Mouse (Mus musculus): Measurements from ENCODE around the gene Stap2.

Stap2 gene

DNA sequence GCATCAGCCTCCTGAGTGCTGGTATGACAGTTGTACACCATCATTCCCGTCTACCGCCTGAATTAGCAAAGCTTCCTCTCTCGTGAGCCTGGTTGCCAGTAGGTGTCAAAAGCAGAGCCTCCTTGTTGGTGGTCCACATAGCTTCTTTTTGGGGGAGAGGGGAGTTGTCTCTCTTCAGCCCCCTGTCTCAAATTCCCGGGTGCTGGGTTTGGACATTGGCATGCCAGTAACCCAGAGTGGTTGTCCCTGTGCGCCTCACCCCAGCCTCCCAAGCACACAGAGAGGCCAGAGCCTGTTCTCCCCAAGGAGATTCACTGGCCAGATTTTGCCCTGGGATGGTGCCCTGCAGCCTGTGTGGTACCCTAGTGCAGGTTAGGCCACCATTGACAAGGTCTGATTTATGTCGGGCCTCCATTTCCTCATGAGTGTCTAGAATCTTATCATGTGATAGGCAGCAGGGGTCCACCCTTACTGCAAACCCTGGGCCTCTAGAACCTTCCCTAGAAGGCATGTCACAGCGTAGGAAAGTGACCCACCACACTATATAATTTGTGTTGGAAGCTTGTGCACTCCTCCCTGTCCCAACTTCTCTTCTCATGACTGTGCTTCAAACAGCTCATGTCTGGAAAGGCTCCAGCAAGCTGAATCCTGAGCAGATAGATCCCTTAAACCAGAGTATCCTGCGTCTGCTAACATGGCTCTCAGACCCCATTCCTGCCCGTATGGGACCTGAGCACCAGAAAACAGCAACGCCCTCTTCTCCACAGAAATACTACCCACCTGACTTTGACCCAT is 45.2 kb downstream of the Stap2 start:
- no peak for DNase-seq (ENCODE audit: low read depth)

DNA sequence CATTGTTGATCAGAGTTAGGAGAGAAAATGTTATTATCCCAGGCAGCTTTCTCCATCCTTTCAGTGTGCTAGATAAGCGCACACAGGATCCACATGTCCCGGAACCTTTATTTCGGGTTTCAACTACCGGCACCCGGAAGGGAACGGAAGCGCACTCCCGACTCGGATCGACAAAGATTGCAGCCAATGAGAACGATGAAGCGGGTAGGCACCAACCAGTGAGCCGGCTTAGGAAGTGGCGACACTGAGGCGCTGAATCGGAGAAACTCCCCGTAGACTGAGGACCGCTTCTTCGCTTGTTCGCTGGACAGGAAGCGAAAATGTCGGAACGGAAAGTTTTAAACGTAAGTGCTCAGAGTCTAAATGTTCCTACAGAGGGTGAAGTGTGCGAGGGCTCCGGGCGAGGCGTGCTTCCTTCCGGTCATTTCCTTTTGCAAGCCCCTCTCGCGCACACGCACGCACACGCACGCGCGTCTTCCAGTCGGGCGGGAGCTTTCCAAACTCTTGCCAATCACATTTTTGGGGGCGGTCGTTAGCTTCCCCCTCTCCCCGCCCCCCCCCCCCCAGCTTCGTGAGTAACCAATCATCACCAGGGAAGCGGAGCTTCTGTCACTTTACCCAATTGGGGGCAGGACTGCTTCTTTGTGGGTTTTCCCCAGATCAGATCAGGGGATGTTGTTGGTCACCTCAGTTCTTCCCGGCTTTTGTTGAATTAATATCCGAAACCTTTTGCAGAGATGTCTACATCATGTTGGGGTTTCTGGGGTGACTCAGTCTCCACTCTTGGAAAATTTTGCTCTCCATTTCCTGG is 46.3 kb downstream of the Stap2 start, which contains the start of gene Yju2:
TSS of gene Yju2 (plus strand) at position 182 of the 811 bp plus-strand sequence.
- DNase-seq (ENCODE audit: low read depth), result peak; percentile 93

DNA sequence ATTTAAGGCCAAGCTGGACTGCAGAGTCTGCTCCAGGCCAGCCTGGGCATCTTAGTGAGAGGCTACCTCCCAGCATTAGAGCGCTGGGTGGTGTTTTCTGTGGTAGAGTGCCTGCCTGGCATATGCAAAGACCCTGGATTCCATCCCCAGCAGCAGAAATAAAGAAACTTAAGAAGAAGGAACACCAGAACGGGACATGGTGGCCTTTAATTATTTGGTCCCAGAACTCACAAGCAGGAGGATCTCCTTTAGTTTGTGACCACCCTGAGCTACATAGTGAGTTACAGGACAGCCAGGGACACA is 46.8 kb downstream of the Stap2 start:
- no peak for DNase-seq (ENCODE audit: low read depth)

DNA sequence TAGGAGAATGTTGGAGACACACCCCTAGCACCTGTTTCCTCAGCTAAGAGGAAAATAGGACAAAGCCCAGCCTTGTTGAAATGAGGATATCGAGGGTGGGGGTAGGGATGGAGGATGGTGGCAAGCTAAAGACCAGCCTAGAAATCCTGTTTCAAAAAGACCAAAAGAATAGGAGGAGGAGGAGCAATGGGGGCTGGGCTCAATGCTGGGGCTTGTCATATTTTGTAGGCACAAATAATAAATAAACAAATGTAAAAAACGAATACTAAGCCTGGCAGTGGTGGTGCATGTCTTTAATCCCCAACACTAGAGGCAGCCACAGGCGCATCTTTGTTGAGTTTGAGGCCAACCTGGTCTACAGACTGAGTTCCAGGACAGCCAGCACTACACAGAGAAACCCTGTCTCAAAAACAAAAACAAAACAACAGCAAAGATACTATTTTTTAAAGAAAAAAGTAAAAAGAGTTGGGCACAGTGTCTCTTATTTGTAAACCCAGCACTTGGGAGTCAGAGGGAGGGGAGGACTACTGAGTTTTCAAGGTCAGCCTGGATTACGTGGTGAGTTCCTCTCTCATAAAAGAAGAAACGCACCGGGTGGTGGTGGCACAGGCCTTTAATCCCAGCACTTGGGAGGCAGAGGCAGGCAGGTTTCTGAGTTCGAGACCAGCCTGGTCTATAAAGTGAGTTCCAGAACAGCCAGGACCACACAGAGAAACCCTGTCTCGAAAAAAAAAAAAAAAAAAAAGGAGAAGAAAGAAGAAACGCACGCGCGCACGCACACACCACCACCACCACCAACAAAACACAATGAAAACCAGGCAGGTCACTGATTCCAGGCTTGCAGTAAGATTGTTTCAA is 47.4 kb downstream of the Stap2 start:
- DNase-seq (ENCODE audit: low read depth), result no peak

DNA sequence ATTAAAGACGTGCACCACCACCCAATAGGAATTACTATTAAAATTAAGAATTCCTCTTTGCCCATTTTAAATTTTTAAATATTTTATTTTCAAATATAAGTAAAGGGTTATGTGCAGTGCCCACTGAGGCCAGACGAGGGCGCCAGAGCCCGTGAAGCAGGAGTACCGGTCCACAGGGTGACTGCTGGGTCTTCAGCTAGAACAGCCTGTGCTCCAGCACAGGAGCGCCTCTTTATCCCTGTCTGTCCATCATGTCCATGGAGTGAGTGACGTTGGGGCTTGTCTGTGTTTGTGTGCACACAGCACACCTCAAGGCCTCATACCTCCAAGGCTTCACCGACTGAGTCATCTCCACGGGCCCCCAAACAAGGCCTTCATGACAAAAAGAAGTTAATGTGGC is 48.2 kb downstream of the Stap2 start:
- peak; percentile 59 for DNase-seq (ENCODE audit: low read depth)

DNA sequence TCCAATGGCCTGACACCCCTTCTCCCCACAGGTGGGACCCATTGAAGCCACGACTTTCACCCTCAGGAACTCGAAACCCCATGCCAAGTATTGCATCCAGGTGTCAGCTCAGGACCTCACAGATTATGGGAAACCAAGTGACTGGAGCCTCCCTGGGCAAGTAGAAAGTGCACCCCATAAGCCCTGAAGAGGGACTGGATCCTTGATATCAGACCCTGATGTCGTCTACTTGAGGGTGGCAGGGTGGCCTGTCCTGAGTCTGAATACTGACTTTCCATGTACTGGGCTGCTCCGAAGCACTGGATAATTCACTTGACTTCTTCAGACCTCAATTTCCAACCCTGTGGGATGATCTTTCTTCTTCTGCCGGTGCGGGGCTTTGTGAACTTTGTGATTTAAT is 48.8 kb downstream of the Stap2 start:
- DNase-seq (ENCODE audit: low read depth), result no peak

DNA sequence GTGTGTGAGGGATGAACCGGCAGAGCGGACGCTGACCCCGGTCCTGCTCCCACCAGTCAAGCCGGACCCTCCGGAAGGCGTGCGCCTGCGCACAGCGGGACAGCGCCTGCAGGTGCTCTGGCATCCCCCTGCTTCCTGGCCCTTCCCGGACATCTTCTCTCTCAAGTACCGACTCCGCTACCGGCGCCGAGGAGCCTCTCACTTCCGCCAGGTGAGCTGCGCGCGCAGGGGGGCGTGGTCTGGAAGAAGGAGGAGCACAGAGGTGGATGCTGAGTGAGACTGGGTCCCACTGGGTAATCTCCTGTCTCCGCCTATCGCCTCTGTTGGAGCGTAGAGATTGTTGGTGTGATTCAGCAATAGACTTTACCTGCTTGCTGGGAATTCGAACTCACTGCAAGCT is 49.3 kb downstream of the Stap2 start:
- peak; percentile 45 for DNase-seq (ENCODE audit: low read depth)

DNA sequence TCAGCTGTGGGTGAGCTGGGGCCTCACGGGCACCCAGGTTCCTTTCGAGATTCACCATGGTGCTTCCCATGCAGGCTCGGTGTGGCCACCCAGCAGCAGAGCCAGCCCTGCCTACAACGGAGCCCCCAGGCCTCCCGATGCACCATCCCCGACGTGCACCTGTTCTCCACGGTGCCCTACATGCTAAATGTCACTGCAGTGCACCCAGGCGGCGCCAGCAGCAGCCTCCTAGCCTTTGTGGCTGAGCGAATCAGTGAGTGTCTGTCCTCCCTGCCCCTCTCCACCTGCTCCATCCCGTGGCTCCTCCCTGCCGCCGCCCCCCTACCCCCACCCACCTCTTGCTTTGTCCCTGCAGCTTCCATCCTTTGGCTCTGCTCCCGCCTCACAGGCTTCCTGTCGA is 51.2 kb downstream of the Stap2 start:
- DNase-seq (ENCODE audit: low read depth), result no peak

DNA sequence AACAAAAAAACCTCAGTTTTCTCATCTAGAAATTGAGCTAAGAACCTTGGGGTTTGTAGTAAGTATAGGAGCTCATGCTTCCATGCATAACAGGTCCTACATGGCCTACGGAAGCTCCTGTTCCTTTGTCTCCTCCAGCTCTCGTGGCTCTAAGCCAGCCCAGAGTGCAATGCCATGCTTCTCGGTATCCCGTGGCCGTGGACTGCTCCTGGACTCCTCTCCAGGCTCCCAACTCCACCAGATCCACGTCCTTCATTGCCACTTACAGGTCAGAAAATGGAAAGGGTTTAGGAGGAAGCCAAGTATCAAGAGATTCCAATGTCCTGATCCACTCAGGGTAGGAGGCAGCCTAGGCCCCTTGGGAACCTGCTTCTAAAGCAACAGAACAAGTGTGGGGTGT is 51.6 kb downstream of the Stap2 start:
- no peak for DNase-seq (ENCODE audit: low read depth)

DNA sequence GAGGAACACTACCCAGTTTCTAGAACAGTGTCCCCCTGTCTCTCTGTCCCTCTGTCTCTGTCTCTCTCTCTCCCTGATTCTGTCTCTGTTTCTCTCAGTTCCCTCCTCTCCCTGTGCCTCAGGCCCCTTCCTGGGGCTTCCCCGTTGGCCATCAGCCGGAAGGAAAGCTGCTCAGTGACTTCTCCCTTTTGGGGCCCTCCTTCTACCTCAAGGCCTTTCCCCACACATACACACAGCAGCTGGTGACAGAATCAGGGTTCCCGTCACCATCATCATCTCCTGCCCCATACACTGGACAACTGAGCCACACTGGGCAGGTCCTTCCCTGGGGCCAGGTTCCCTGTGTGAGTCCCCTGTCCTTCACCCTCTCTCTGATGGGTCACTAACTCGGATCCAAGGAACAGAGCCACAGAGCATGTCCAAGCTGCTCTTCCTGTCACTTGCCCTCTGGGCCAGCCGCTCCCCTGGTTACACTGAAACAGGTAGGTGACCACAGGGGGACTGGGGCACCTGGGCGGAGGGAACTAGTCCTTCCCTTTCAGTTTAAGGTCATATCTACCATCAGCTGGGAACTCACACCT is 52.8 kb downstream of the Stap2 start, which contains the start of gene Ebi3:
TSS of gene Ebi3 (plus strand) at position 194 of the 581 bp plus-strand sequence.
- no peak for DNase-seq (ENCODE audit: low read depth)

DNA sequence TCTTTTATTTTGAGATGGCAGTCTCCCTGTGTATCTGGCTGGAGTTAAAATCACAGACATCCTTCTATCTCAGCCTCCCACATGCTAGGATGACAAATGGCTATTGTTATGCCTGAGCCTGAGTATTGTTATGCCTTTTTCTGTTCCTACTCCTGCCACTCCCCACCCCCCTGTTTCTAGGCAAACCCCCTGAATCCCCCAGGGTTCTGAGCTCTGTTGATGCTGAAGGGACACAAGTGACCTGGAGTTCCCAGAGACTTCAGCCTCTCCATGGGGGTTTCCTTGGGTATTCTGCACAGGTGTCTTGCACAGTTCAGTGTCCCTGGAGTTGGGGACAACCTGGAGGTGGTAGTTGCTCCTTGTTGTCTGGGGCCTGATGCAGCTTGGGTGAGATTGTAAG is 53.3 kb downstream of the Stap2 start:
- DNase-seq (ENCODE audit: low read depth), result no peak

DNA sequence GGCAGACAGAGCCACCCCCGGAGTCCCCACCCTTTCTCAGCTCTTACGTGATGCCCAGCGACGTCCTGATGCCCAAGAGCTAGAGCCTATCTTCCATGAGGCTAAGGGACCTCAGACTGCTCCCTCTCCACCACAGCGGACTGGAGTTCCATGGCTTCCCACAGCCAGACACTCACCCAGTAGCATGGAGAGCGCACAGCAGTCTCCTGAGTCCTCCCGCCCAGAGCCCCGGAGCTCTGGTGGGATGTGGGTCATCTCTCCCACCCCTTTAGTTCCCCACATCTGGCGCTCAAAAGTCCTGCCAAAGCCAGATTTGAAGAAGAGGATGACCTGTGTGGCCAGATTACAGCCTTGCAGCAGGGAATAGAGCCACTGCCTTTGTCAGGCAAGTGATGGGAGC is 54.8 kb downstream of the Stap2 start:
- DNase-seq (ENCODE audit: low read depth), result no peak

DNA sequence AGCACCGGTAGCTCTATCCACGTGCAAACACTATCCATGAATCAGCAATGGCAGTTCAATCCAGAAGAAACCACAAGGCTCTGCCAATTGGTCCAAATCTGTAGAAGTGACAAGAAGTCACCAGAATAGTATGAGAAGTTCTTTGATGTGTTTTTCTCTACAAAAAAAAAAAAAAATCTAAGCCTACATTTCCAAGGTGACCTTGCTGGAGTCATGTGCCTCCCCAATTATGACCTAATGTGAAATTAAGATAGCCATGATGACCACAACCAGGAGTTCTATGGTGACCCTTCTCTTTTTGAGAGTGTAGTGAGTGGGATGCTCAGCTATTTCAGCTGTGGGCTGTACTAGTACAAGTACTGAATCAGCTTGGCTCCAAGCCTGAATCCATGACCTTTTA is 56.0 kb downstream of the Stap2 start, which contains the start of gene Zfp119b:
TSS of gene Zfp119b (minus strand) at position 101 of the 400 bp plus-strand sequence.
- DNase-seq (ENCODE audit: low read depth), result no peak

DNA sequence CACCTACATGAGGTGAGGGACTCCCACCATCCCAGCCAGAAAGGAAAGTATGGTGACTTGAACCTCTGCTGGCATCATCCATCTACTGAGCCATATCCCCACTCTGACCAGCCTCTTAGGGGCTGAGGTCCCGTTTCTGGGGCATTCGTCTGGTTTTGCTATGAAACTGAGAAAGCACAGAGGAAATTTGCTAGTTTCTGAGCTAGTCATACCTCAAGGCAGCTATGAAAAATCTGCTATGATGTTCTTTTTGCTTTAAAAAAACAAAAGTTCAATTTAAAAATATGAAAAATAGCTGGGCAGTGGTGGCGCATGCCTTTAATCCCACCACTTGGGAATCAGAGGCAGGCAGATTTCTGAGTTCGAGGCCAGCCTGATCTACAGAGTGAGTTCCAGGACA is 56.7 kb downstream of the Stap2 start:
- no peak for DNase-seq (ENCODE audit: low read depth)

All from c-Kit-positive CD71-negative TER-119-negative erythroid progenitor cells, embryonic 14.5 days (primary cell).